Mouse (Mus musculus) neural tube, embryonic 11.5 days (tissue): ENCODE measurements around the gene AC129217.1. TPM values are rescaled to one million over a fixed set of nuclear protein-coding genes. Genes with fewer than 3 reads are reported as not detected.

Experiments
- ATAC-seq: fragments of 200-750 bp; cut with Nextera tagmentation; 2 replicates; pipeline ENCODE4 v1.8.0; 2017; ENCODE audit warnings: moderate number of reproducible peaks, mild to moderate bottlenecking, moderate TSS enrichment, moderate library complexity; ENCODE audit not compliant: insufficient read depth, low FRiP score, low TSS enrichment
- DNase-seq: peaks from one replicate; pipeline ENCODE4 v3.0.0-alpha.2; 2015; ENCODE audit warnings: low spot score
- H3K27ac ChIP-seq: fragments of 300-500 bp; sonication (generic); 2 replicates; pipeline ENCODE4 v1.5.1; 2014; ENCODE audit warnings: low read depth, mild to moderate bottlenecking, low read length
- H3K27me3 ChIP-seq: fragments of 300-500 bp; sonication (generic); 2 replicates; pipeline ENCODE4 v1.6.1; 2014; ENCODE audit warnings: mild to moderate bottlenecking, low read length, mixed read lengths; ENCODE audit not compliant: control insufficient read depth, insufficient read depth
- H3K36me3 ChIP-seq: fragments of 300-500 bp; sonication (generic); 2 replicates; pipeline ENCODE4 v1.6.1; 2014; ENCODE audit warnings: mild to moderate bottlenecking, low read length, moderate library complexity, mixed read lengths; ENCODE audit not compliant: control insufficient read depth, insufficient read depth
- H3K4me1 ChIP-seq: fragments of 300-500 bp; sonication (generic); 2 replicates; pipeline ENCODE4 v1.6.1; 2014; ENCODE audit warnings: low read length, mixed read lengths; ENCODE audit not compliant: control insufficient read depth, insufficient read depth
- H3K4me2 ChIP-seq: fragments of 300-500 bp; sonication (generic); 2 replicates; pipeline ENCODE4 v1.6.1; 2014; ENCODE audit warnings: low read depth, mild to moderate bottlenecking, moderate library complexity
- H3K4me3 ChIP-seq: fragments of 300-500 bp; sonication (generic); 2 replicates; pipeline ENCODE4 v1.5.1; 2014; ENCODE audit warnings: low read depth, low read length
- H3K9ac ChIP-seq: fragments of 300-500 bp; sonication (generic); 2 replicates; pipeline ENCODE4 v1.6.1; 2014; ENCODE audit warnings: mild to moderate bottlenecking, low read length
- H3K9me3 ChIP-seq: fragments of 300-500 bp; sonication (generic); 2 replicates; pipeline ENCODE4 v1.6.1; 2016; ENCODE audit warnings: low read length; ENCODE audit not compliant: control insufficient read depth
- WGBS: fragments of 180-500 bp; shearing (Covaris S2); extraction: QIAGEN DNeasy Blood & Tissue Kit; methylation state at CpG from one replicate; pipeline ENCODE4 v1.1.7; 2014; 5-methylcytosine and 5-hydroxymethylcytosine counted together
- polyA plus RNA-seq: library from polyadenylated mRNA; unstranded; fragments of >200 nt; fragmentation: Nextera tagmentation; extraction: Ambion mirVana; gene quantifications from 2 replicates; pipeline ENCODE4 v1.2.1, GENCODE M21; 2014

AC129217.1 gene
- polyA plus RNA-seq, 1 experiment from 2014 or later: not detected

GRCm38 (mm10) chr19:8871267-8872186, 42.0 kb downstream of the AC129217.1 start, which contains the start of gene Ubxn1:
TSS of gene Ubxn1 (plus strand) at chr19:8871496.
- H3K27ac ChIP-seq: peak within 1 kb of the TSS; percentile 70
- peak within 1 kb of the TSS; percentile 93 for H3K9ac ChIP-seq
- peak; percentile 98 for ATAC-seq
- H3K4me2 ChIP-seq: peak within 1 kb of the TSS; percentile 72
- under 1% methylated on average over 59 of the region's 59 CpGs for WGBS
- peak; percentile 95 for DNase-seq
- no peaks in the 10 kb centered on the region for H3K9me3 ChIP-seq
- peak within 1 kb of the TSS; percentile 100 for H3K4me3 ChIP-seq
- peaks cover 6% of the 10 kb centered on the region for H3K4me1 ChIP-seq
- H3K36me3 ChIP-seq: peaks cover 14% of the 10 kb centered on the region
- H3K27me3 ChIP-seq: no peaks in the 10 kb centered on the region

- Histone ChIP-seq H3K27ac (no peak overlapping the region), H3K4me2 (peak overlapping the region; percentile 72), H3K27me3 (no peaks in the 10 kb centered on the region), H3K9me3 (no peaks in the 10 kb centered on the region), H3K4me1 (peaks cover 6% of the 10 kb centered on the region), H3K36me3 (peaks cover 14% of the 10 kb centered on the region), H3K4me3 (peak overlapping the region; percentile 100), H3K9ac (peak overlapping the region; percentile 93)
- WGBS: 86% methylated on average over 10 of the region's 10 CpGs
- DNase-seq (no peak), ATAC-seq (no peak)
These were observed 42.8 kb downstream of the AC129217.1 start for GRCm38 (mm10) chr19:8872266-8872840.

GRCm38 (mm10) chr19:8875031-8875430, 45.5 kb downstream of the AC129217.1 start:
- ATAC-seq (no peak), DNase-seq (no peak)
- Histone ChIP-seq H3K27ac (no peak overlapping the region), H3K4me2 (no peak overlapping the region), H3K9ac (no peak overlapping the region), H3K36me3 (peaks cover 14% of the 10 kb centered on the region), H3K9me3 (no peaks in the 10 kb centered on the region), H3K4me3 (no peak overlapping the region), H3K27me3 (no peaks in the 10 kb centered on the region), H3K4me1 (peaks cover 10% of the 10 kb centered on the region)
- WGBS: 94% methylated on average over 7 of the region's 7 CpGs

- DNase-seq: peak; percentile 90
- Histone ChIP-seq H3K36me3 (0 out of 2 replicates have a peak, but pooled peaks cover 2% of the 10 kb centered on the region), H3K9me3 (no peaks in the 10 kb centered on the region), H3K9ac (peak within 1 kb of the TSS; percentile 86), H3K27ac (peak within 1 kb of the TSS; percentile 79), H3K4me2 (peak within 1 kb of the TSS; percentile 81), H3K27me3 (no peaks in the 10 kb centered on the region), H3K4me3 (peak within 1 kb of the TSS; percentile 85), H3K4me1 (0 out of 2 replicates have a peak, but pooled peaks cover 6% of the 10 kb centered on the region)
- peak; percentile 94 for ATAC-seq
- WGBS: under 1% methylated on average over 42 of the region's 42 CpGs
These were observed 50.9 kb downstream of the AC129217.1 start, which contains the start of gene Uqcc3 for GRCm38 (mm10) chr19:8880311-8881033. TSS of gene Uqcc3 (minus strand) at chr19:8880923.

GRCm38 (mm10) chr19:8881034-8881392, 51.4 kb downstream of the AC129217.1 start:
- Histone ChIP-seq H3K4me1 (0 out of 2 replicates have a peak, but pooled peaks cover 6% of the 10 kb centered on the region), H3K4me3 (peak overlapping the region; percentile 85), H3K4me2 (peak overlapping the region; percentile 81), H3K9ac (peak overlapping the region; percentile 86; the same call in 1 of the 2 replicates), H3K27ac (no peak overlapping the region), H3K9me3 (no peaks in the 10 kb centered on the region), H3K36me3 (no peaks in the 10 kb centered on the region), H3K27me3 (no peaks in the 10 kb centered on the region)
- no peak for ATAC-seq
- WGBS: 18% methylated on average over 3 of the region's 3 CpGs
- no peak for DNase-seq

- Histone ChIP-seq H3K27me3 (no peaks in the 10 kb centered on the region), H3K9me3 (no peaks in the 10 kb centered on the region), H3K27ac (no peak within 1 kb of the TSS), H3K4me3 (no peak within 1 kb of the TSS), H3K9ac (no peak within 1 kb of the TSS), H3K4me1 (peaks cover 14% of the 10 kb centered on the region), H3K36me3 (no peaks in the 10 kb centered on the region), H3K4me2 (no peak within 1 kb of the TSS)
- WGBS: 83% methylated on average over 3 of the region's 3 CpGs
- ATAC-seq: no peak
- DNase-seq: no peak
These were observed 54.0 kb downstream of the AC129217.1 start, which contains the start of the genes Lbhd1 and Gm49403 for GRCm38 (mm10) chr19:8883616-8884015. TSS of gene Lbhd1 (plus strand) at chr19:8883732. TSS of gene Gm49403 (plus strand) at chr19:8883930.

- no peaks in the 10 kb centered on the region for H3K27me3 ChIP-seq
- peaks cover 8% of the 10 kb centered on the region for H3K4me1 ChIP-seq
- H3K9ac ChIP-seq: no peak overlapping the region; the same call in 1 of the 2 replicates
- 0 out of 2 replicates have a peak, but pooled peaks cover 2% of the 10 kb centered on the region for H3K36me3 ChIP-seq
- no peak overlapping the region for H3K4me3 ChIP-seq
- H3K4me2 ChIP-seq: no peak overlapping the region
- 50% methylated on average over 1 of the region's 1 CpGs for WGBS
- H3K27ac ChIP-seq: no peak overlapping the region
- no peaks in the 10 kb centered on the region for H3K9me3 ChIP-seq
- no peak for ATAC-seq
- DNase-seq: no peak
These were observed 57.5 kb downstream of the AC129217.1 start for GRCm38 (mm10) chr19:8886916-8887584.
